Mouse (Mus musculus) v-Abl transformed pro-B cells (cell line): ENCODE results near the gene Vmn2r84.
"Not testable (repeated sequence)": the region's sequence is repeated elsewhere in the genome, so short reads cannot be mapped to it uniquely, and the experiment has no call there.

ENCODE experiments used
- in situ Hi-C, 2 experiments: fragments of 400-800 bp; cut with MboI; formaldehyde crosslinking; loops; one replicate each; pipeline ENCODE4 v1.15.1; 2025; ENCODE audit not compliant: unreplicated experiment in 2 of 2

The Vmn2r84 gene

GRCm38 (mm10) chr10:130394232-130394631 is at the start of gene Vmn2r84:
Gene Vmn2r84 (minus strand): TSS chr10:130394332.
- in situ Hi-C loops = no loop called here

- in situ Hi-C loops = not testable (repeated sequence)
Observed at GRCm38 (mm10) chr10:130434185-130434898, 40.2 kb upstream of the Vmn2r84 start.

- in situ Hi-C loops = not testable (repeated sequence)
Observed at GRCm38 (mm10) chr10:130429603-130430002, 35.5 kb upstream of the Vmn2r84 start, which contains the start of gene Vmn2r85. Gene Vmn2r85 (minus strand): TSS chr10:130429703.

- in situ Hi-C loops = not testable (repeated sequence)
Observed at GRCm38 (mm10) chr10:130422368-130422767, 28.2 kb upstream of the Vmn2r84 start.

GRCm38 (mm10) chr10:130420401-130420800 is 26.3 kb upstream of the Vmn2r84 start:
- in situ Hi-C loops = no loop called here

GRCm38 (mm10) chr10:130419954-130420353 is 25.8 kb upstream of the Vmn2r84 start:
- in situ Hi-C loops = not testable (repeated sequence)

GRCm38 (mm10) chr10:130416352-130416751 is 22.2 kb upstream of the Vmn2r84 start:
- in situ Hi-C loops = not testable (repeated sequence)

GRCm38 (mm10) chr10:130412167-130412698 is 18.1 kb upstream of the Vmn2r84 start:
- in situ Hi-C loops = not testable (repeated sequence)

- in situ Hi-C loops = no loop called here
Observed at GRCm38 (mm10) chr10:130375145-130375544, 19.0 kb downstream of the Vmn2r84 start.

- in situ Hi-C loops = no loop called here
Observed at GRCm38 (mm10) chr10:130372491-130373173, 21.5 kb downstream of the Vmn2r84 start.

GRCm38 (mm10) chr10:130371644-130372043 is 22.5 kb downstream of the Vmn2r84 start:
- in situ Hi-C loops = no loop called here

- in situ Hi-C loops = no loop called here
Observed at GRCm38 (mm10) chr10:130370005-130370682, 24.0 kb downstream of the Vmn2r84 start.

GRCm38 (mm10) chr10:130368384-130368783 is 25.7 kb downstream of the Vmn2r84 start:
- in situ Hi-C loops = no loop called here

- in situ Hi-C loops = loop anchor here in 1 of 2 experiments (5.0 kb wide), 2 partner anchors 52 to 137 kb away; no protein-coding TSS in a partner anchor
Observed at GRCm38 (mm10) chr10:130364766-130365165, 29.4 kb downstream of the Vmn2r84 start.

- in situ Hi-C loops = loop anchor here in 1 of 2 experiments (5.0 kb wide), 2 partner anchors 51 to 136 kb away; no protein-coding TSS in a partner anchor
Observed at GRCm38 (mm10) chr10:130363438-130364164, 30.5 kb downstream of the Vmn2r84 start.

GRCm38 (mm10) chr10:130344056-130344455 is 50.1 kb downstream of the Vmn2r84 start:
- in situ Hi-C loops = no loop called here

- in situ Hi-C loops = not testable (repeated sequence)
Observed at GRCm38 (mm10) chr10:130340050-130340449, 54.1 kb downstream of the Vmn2r84 start.

- in situ Hi-C loops = no loop called here
Observed at GRCm38 (mm10) chr10:130337581-130337980, 56.6 kb downstream of the Vmn2r84 start.

GRCm38 (mm10) chr10:130336385-130336784 is 57.7 kb downstream of the Vmn2r84 start:
- in situ Hi-C loops = no loop called here

GRCm38 (mm10) chr10:130330711-130331110 is 63.4 kb downstream of the Vmn2r84 start:
- in situ Hi-C loops = no loop called here
